Mouse (Mus musculus): ENCODE results near the gene Dand5. TPM values are rescaled to one million over a fixed set of nuclear protein-coding genes. Genes with fewer than 3 reads are reported as not detected.

Dand5 gene
- 2.4 and 2.9 TPM in 2 replicates for polyA plus RNA-seq (2012; rRNA removed; ENCODE audit: low replicate concordance)

GRCm38 (mm10) chr8:84822723-84823122 is at the start of gene Dand5:
TSS of gene Dand5 (minus strand) at chr8:84822823.

GRCm38 (mm10) chr8:84871376-84872308 is 49.0 kb upstream of the Dand5 start, which contains the start of gene Syce2:
TSS of gene Syce2 (plus strand) at chr8:84872111.

GRCm38 (mm10) chr8:84856864-84857441 is 34.3 kb upstream of the Dand5 start, which contains the start of gene Farsa:
TSS of gene Farsa (plus strand) at chr8:84856989.

GRCm38 (mm10) chr8:84846722-84847572 is 24.3 kb upstream of the Dand5 start, which contains the start of gene Calr:
TSS of gene Calr (minus strand) at chr8:84846934.

GRCm38 (mm10) chr8:84840248-84840999 is 17.8 kb upstream of the Dand5 start, which contains the start of gene Rad23a:
TSS of gene Rad23a (minus strand) at chr8:84840665.

GRCm38 (mm10) chr8:84831490-84831889 is 8.9 kb upstream of the Dand5 start, which contains the start of gene Gadd45gip1:
TSS of gene Gadd45gip1 (plus strand) at chr8:84831522.

GRCm38 (mm10) chr8:84799999-84800831 is 22.4 kb downstream of the Dand5 start, which contains the start of gene Nfix:
TSS of gene Nfix (minus strand) at chr8:84800344.

Other genes with a start within 250 kb of the Dand5 start
- 10.0 and 33.4 TPM in 2 replicates for gene Ier2, start 160.0 kb downstream of the Dand5 start, polyA plus RNA-seq (2012; rRNA removed; ENCODE audit: low replicate concordance)
- 97.6 and 166 TPM in 2 replicates for gene Trmt1, start 136.5 kb downstream of the Dand5 start, polyA plus RNA-seq (2012; rRNA removed; ENCODE audit: low replicate concordance)
- 89.1 and 102 TPM in 2 replicates for gene Nacc1, start 135.0 kb downstream of the Dand5 start, polyA plus RNA-seq (2012; rRNA removed; ENCODE audit: low replicate concordance)
- gene Lyl1, start 121.4 kb downstream of the Dand5 start, polyA plus RNA-seq (2012; rRNA removed; ENCODE audit: low replicate concordance) = 25.7 and 54.6 TPM in 2 replicates
- gene G430095P16Rik, start 99.8 kb downstream of the Dand5 start, polyA plus RNA-seq (2012; rRNA removed; ENCODE audit: low replicate concordance) = 2.0 and 4.5 TPM in 2 replicates
- 59.5 and 91.6 TPM in 2 replicates for gene Nfix, start 22.5 kb downstream of the Dand5 start, polyA plus RNA-seq (2012; rRNA removed; ENCODE audit: low replicate concordance)
- gene Gadd45gip1, start 8.7 kb upstream of the Dand5 start, polyA plus RNA-seq (2012; rRNA removed; ENCODE audit: low replicate concordance) = 13.8 and 69.9 TPM in 2 replicates
- 82.5 and 118 TPM in 2 replicates for gene Rad23a, start 17.8 kb upstream of the Dand5 start, polyA plus RNA-seq (2012; rRNA removed; ENCODE audit: low replicate concordance)
- 159 and 214 TPM in 2 replicates for gene Calr, start 24.1 kb upstream of the Dand5 start, polyA plus RNA-seq (2012; rRNA removed; ENCODE audit: low replicate concordance)
- 45.3 and 57.4 TPM in 2 replicates for gene Farsa, start 34.2 kb upstream of the Dand5 start, polyA plus RNA-seq (2012; rRNA removed; ENCODE audit: low replicate concordance)
- gene Syce2, start 49.3 kb upstream of the Dand5 start, polyA plus RNA-seq (2012; rRNA removed; ENCODE audit: low replicate concordance) = 0.81 and 0.99 TPM in 2 replicates
- gene Gcdh, start 71.1 kb upstream of the Dand5 start, polyA plus RNA-seq (2012; rRNA removed; ENCODE audit: low replicate concordance) = 105 and 190 TPM in 2 replicates
- 0.16 and 0.51 TPM in 2 replicates for gene Klf1, start 79.1 kb upstream of the Dand5 start, polyA plus RNA-seq (2012; rRNA removed; ENCODE audit: low replicate concordance)
- gene Dnase2a, start 85.7 kb upstream of the Dand5 start, polyA plus RNA-seq (2012; rRNA removed; ENCODE audit: low replicate concordance) = 41.2 and 44.9 TPM in 2 replicates
- 0.14 and 0.35 TPM in 2 replicates for gene Mast1, start 114.5 kb upstream of the Dand5 start, polyA plus RNA-seq (2012; rRNA removed; ENCODE audit: low replicate concordance)
- not detected in 2 replicates for gene Rtbdn, start 124.2 kb upstream of the Dand5 start, polyA plus RNA-seq (2012; rRNA removed; ENCODE audit: low replicate concordance)
- gene Gm49661, start 146.6 kb upstream of the Dand5 start, polyA plus RNA-seq (2012; rRNA removed; ENCODE audit: low replicate concordance) = 2.1 TPM in 1 of 2 replicates, not detected in the other
- 111 and 179 TPM in 2 replicates for gene Prdx2, start 146.8 kb upstream of the Dand5 start, polyA plus RNA-seq (2012; rRNA removed; ENCODE audit: low replicate concordance)
- 44.4 and 48.4 TPM in 2 replicates for gene Rnaseh2a, start 146.9 kb upstream of the Dand5 start, polyA plus RNA-seq (2012; rRNA removed; ENCODE audit: low replicate concordance)
- 50.5 and 206 TPM in 2 replicates for gene Junb, start 155.9 kb upstream of the Dand5 start, polyA plus RNA-seq (2012; rRNA removed; ENCODE audit: low replicate concordance)
- 7.7 and 9.8 TPM in 2 replicates for gene Hook2, start 167.8 kb upstream of the Dand5 start, polyA plus RNA-seq (2012; rRNA removed; ENCODE audit: low replicate concordance)
- 0.11 TPM in 1 of 2 replicates, not detected in the other for gene Best2, start 191.7 kb upstream of the Dand5 start, polyA plus RNA-seq (2012; rRNA removed; ENCODE audit: low replicate concordance)
- gene Asna1, start 202.5 kb upstream of the Dand5 start, polyA plus RNA-seq (2012; rRNA removed; ENCODE audit: low replicate concordance) = 106 and 148 TPM in 2 replicates
- 44.8 and 82.2 TPM in 2 replicates for gene Trir, start 204.0 kb upstream of the Dand5 start, polyA plus RNA-seq (2012; rRNA removed; ENCODE audit: low replicate concordance)
- 63.6 and 82.2 TPM in 2 replicates for gene Tnpo2, start 214.1 kb upstream of the Dand5 start, polyA plus RNA-seq (2012; rRNA removed; ENCODE audit: low replicate concordance)
- 39.5 and 40.0 TPM in 2 replicates for gene Fbxw9, start 237.2 kb upstream of the Dand5 start, polyA plus RNA-seq (2012; rRNA removed; ENCODE audit: low replicate concordance)
- not detected in 2 replicates for gene Gm5741, start 245.2 kb upstream of the Dand5 start, polyA plus RNA-seq (2012; rRNA removed; ENCODE audit: low replicate concordance)
- gene Dhps, start 248.9 kb upstream of the Dand5 start, polyA plus RNA-seq (2012; rRNA removed; ENCODE audit: low replicate concordance) = 37.4 and 72.8 TPM in 2 replicates